Mouse (Mus musculus) fibroblast of lung, adult 2 months (primary cell): ENCODE results near the gene Hoxa5.

Experiments used
- DNase-seq: peaks from one replicate; pipeline ENCODE4 v3.0.0-alpha.2; 2011; ENCODE audit warnings: low read depth

Gene Hoxa5

GRCm38 (mm10) chr6:52226569-52227257, 22.3 kb upstream of the Hoxa5 start:
- DNase-seq = no peak

- DNase-seq = no peak
These were observed 21.5 kb upstream of the Hoxa5 start for GRCm38 (mm10) chr6:52225612-52226568.

- no peak for DNase-seq
These were observed 20.7 kb upstream of the Hoxa5 start for GRCm38 (mm10) chr6:52224895-52225611.

GRCm38 (mm10) chr6:52223939-52224760, 19.8 kb upstream of the Hoxa5 start:
- no peak for DNase-seq

GRCm38 (mm10) chr6:52222729-52223128, 18.3 kb upstream of the Hoxa5 start:
- DNase-seq = no peak

GRCm38 (mm10) chr6:52221993-52222685, 17.8 kb upstream of the Hoxa5 start:
- DNase-seq = no peak

GRCm38 (mm10) chr6:52221337-52221992, 17.1 kb upstream of the Hoxa5 start, which contains the start of gene Hoxa7:
TSS of gene Hoxa7 (minus strand) at chr6:52221854.
- peak; percentile 59 for DNase-seq

- no peak for DNase-seq
These were observed 16.5 kb upstream of the Hoxa5 start for GRCm38 (mm10) chr6:52220865-52221310.

- DNase-seq = no peak
These were observed 15.8 kb upstream of the Hoxa5 start for GRCm38 (mm10) chr6:52220003-52220864.

- no peak for DNase-seq
These were observed 15.0 kb upstream of the Hoxa5 start for GRCm38 (mm10) chr6:52219234-52219942.

GRCm38 (mm10) chr6:52218643-52219215, 14.3 kb upstream of the Hoxa5 start:
- no peak for DNase-seq

- no peak for DNase-seq
These were observed 13.7 kb upstream of the Hoxa5 start for GRCm38 (mm10) chr6:52217895-52218642.

- DNase-seq = no peak
These were observed 13.0 kb upstream of the Hoxa5 start for GRCm38 (mm10) chr6:52217459-52217768.

- DNase-seq = no peak
These were observed 12.5 kb upstream of the Hoxa5 start for GRCm38 (mm10) chr6:52216691-52217458.

- DNase-seq = no peak
These were observed 11.6 kb upstream of the Hoxa5 start for GRCm38 (mm10) chr6:52215771-52216535.

- no peak for DNase-seq
These were observed 10.7 kb upstream of the Hoxa5 start for GRCm38 (mm10) chr6:52215070-52215469.
